Mouse (Mus musculus) v-Abl transformed pro-B cells (cell line): Measurements from ENCODE around the gene Thsd7b.
"Not testable (repeated sequence)": the region's sequence is repeated elsewhere in the genome, so short reads cannot be mapped to it uniquely, and the experiment has no call there.

Source experiments
- in situ Hi-C, 2 experiments: fragments of 400-800 bp; cut with MboI; formaldehyde crosslinking; loops; one replicate each; pipeline ENCODE4 v1.15.1; 2025; ENCODE audit not compliant: unreplicated experiment in 2 of 2

The Thsd7b gene

DNA sequence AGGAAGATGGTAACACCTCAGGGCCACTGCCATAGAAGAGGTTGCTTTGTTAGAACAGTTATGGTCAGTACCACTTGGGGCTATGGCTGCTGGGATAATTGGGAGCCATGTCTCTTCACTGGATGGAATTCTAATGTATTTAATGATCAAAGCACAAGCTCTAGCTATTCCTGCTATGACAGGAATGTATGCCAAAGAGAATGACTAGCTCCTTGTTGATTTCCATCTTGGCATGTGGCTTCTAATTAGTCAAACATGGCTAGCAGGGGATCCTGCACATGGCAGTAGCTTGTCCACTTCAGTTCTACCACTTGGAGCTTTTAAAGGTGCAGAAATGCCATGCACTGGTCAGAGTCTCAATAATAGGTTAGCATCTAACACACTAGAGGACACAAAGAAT lies 781.9 kb downstream of the Thsd7b start:
- in situ Hi-C loops = no loop called here

DNA sequence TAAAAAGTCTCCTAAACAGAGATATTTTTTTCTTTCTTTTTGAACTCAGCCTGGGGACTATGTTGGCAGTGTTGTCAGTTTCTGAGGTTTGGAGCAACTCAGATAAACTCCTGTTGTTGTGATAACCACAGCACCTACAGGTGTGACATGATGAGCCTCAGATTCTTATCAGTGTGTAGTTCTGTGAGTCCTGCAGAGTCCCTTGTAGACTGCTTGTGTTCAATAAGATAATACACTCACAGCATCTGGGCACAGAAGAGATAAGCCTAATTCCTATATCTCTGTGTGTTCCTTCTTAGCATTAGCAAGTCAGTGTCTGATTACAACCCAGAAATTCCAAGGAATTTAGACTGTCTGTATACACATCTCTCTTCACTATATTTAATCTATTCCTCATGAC lies 789.0 kb downstream of the Thsd7b start:
- in situ Hi-C loops = no loop called here

DNA sequence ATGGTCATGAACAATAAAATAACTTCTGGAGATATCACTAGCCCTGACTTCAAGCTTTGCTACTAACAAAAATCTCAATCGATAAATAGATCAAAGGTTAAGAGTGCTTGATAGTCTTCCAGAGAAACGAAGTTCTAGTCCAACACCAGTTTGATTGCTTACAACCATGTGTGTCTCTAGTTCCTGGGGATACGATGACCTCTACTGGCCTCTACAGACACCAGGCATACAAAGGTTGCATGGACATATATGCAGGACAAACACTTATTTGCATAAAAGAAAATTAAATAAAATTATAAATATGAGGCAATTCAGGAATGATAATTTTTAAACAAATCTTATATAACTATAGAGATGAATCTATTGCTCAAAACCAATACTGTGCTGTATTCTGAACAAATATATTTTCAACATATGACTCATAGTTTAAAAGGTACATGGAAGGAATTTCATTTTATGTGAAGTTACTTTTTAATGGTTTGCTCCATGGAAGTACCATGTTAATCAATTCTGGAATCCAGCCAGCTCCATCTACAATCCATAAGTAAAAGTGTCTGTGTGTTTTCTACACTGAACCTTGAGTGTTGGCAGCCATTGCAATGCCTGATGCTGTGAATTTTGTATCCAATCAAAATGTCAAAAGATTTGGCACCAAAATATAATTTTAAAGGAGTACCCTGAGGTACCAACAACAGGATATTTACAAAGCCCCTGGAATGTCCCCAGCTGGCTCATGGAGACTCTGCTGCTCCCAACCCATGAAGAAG lies 793.3 kb downstream of the Thsd7b start:
- in situ Hi-C loops = no loop called here

- in situ Hi-C loops = no loop called here
These were observed 810.7 kb downstream of the Thsd7b start for GRCm38 (mm10) chr1:130083788-130084187.

- in situ Hi-C loops = no loop called here
These were observed 812.1 kb downstream of the Thsd7b start for GRCm38 (mm10) chr1:130085207-130085606.

GRCm38 (mm10) chr1:130085910-130086309 lies 812.8 kb downstream of the Thsd7b start:
- in situ Hi-C loops = no loop called here

DNA sequence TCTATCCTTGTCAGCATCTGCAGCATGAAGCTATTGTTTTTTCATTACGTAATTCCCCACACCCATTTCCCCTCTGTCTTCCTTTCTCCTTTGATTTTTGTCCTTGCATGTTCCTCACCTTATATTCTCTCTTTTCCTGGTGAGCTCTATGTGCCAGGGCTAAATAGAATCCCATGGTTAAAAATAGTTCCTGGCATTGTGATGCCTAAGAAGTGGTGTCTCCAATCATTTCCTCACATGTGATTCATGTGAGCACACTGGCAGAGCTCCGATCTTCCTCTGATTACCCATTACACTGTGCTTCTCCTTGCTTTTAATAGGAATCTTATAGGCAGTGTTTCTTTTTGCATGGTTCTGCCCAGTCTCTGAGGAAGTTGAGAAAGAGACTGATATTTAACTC lies 826.1 kb downstream of the Thsd7b start:
- in situ Hi-C loops = no loop called here

DNA sequence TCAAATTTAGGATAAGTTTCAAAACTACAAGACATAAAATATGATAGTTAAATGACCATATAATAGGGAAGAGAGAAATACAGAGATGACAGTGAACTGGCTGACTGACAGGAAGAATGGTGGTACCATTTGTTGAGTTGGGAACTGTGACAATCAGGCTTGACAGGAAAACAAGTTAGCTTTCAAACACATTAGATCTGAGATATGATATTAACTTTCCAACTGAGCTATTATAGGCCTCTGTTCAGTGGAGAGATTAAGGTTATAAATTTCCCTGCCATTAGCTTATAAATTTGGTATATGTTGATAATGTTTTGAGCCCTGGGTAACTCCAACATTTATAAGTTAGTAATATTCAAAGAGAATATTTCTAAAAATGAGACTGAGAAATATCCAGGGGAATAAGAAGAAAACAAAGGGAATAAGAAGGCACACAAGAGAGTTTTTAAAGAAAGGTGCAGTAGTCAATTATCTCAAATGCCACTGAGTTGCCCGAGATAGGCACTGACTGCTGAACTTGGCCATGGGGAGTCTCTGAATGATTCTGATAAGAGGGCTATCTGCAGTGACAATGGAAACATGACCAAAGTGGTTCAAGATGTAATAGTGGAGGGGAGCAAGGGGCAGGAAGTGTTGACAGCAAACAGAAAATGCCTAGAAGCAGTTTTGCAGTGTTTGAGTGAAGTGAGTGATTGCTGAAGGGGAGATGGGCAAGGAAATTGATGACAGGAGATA lies 839.6 kb downstream of the Thsd7b start:
- in situ Hi-C loops = no loop called here

- in situ Hi-C loops = no loop called here
These were observed 840.4 kb downstream of the Thsd7b start for GRCm38 (mm10) chr1:130113549-130113948.

DNA sequence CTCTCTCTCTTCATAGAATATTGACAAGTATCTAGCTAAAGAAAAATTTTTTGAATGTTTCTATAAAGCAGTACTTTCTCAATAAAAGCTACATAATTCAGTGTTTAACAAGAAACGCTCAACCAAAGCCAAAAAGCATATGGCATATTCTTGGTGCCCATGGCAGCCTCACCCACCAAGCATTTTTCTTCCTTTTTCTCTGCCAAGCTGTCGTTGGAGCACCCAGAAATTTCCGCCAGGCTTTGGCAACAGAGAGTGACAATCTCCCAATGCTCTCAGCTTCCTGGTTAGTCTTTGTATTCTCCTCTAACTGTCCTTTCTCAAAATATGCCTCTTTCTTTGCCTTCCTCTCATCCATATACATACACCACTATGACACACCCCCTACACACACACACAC lies 857.8 kb downstream of the Thsd7b start:
- in situ Hi-C loops = no loop called here

- in situ Hi-C loops = no loop called here
These were observed 893.1 kb downstream of the Thsd7b start for GRCm38 (mm10) chr1:130166187-130166586.

DNA sequence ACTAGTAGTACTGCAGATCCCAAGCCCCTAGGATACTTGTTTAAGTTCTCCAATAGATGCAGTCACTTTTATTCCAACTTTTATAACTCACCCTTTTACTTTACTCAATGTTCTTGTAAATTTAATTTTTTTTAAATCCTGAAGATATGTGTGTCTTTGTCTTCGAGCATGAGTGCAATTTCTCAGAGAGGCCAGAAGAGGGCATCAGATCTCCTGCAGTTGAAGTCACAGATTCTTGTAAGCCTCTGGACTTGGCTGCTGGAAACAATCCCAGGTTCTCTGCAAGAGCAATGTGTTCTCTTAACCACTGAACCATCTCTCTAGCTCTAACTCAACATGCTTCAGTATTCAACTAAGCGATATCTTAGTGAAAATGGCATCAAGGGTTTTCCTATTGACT lies 894.2 kb downstream of the Thsd7b start:
- in situ Hi-C loops = no loop called here

GRCm38 (mm10) chr1:130169875-130170274 lies 896.8 kb downstream of the Thsd7b start:
- in situ Hi-C loops = no loop called here

- in situ Hi-C loops = no loop called here
These were observed 897.2 kb downstream of the Thsd7b start for GRCm38 (mm10) chr1:130170290-130170689.

DNA sequence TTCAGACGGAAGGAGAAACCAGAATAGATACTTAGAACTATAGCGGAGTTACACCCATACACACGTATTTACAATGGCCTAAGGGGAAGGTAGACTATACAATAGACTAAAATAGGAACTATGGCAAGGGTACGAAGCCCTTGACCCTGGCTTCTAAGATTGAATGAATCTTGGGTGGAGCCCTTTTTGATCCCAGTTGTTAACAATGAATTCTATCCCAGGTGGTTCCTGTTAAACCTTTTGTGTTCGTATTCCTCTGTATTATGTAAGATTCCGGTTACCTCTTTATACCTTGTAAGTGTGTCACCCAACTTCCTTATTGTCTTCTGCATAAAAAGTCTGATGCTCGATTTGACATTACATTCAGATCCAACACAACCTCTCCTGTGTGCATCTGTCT lies 913.7 kb downstream of the Thsd7b start:
- in situ Hi-C loops = not testable (repeated sequence)

- in situ Hi-C loops = no loop called here
These were observed 919.3 kb downstream of the Thsd7b start for GRCm38 (mm10) chr1:130192190-130193028.

DNA sequence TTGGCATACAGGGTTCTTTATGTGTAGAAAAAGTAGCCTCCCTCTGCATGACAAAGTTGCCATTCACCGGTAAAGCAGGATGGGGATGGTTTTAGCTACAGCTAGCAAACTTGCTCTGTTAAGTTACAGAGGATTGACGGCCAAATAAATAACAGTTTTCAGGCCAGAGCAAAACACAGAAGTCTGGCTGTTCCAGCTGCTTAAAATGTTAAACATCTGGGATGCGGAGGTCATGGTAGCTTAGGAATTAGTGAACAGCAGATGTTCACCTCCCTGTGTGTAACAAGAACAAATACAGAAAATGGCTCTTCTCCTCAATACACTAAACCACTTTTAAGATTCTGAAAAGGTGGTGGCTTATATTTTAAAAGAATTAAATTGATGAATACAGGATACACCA lies 944.3 kb downstream of the Thsd7b start:
- in situ Hi-C loops = no loop called here

DNA sequence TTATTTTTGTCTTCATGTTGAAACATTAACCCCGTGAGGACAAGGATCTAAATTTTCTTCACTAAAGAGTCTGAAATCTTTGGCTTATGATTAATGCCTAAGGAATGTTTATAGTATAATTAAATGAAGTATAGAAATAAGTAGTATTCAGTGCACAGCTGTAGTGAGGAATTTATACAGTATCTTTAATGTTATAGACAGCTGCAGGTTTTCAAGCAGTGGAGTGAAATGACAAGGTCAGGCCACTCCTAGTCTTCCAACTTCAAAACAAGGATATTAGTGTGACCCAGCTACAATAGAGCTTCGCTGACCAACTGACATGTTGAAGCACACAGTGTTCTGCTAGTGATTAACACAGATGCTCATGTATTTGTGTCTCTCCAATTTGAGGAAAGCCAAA lies 949.8 kb downstream of the Thsd7b start:
- in situ Hi-C loops = no loop called here

DNA sequence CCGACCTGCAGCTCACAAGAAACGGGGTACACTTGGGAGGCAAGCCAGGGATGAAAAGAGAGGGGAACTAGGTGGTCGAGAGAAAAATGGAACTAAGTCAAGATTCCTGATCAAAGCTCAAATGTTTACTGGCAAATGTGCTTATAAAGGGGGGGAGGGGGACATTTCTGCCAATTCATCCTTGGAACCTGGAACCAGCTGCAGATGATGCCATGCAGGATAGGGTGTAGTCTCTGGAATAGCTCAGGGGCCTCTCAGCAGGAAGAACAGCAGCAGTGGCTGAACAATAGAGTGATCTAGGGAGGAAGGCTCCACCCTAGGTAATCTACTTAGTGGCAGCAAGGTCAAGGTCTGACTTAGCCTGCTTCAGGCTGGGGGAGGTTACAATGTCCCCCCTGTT lies 972.5 kb downstream of the Thsd7b start:
- in situ Hi-C loops = no loop called here

- in situ Hi-C loops = not testable (repeated sequence)
These were observed 973.2 kb downstream of the Thsd7b start for GRCm38 (mm10) chr1:130246264-130246663.

DNA sequence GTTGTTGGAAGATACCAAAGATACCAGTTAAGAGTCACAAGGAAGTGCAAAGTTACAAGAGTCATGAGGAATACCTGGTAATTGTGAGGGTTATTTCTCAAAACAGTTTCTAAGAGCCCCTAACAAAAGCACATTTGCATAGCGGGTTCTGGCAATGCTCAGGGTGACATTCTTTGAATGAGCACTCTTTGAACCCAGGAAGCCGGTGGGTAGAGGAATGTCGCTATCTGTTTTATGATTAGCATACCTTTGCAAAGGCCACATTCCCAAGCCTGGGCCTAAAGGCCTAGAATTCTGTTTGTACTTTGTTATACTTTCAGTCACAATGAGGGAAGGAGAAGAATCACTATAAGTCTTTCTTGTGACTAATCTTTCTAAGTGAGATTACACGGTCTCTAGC lies 973.8 kb downstream of the Thsd7b start:
- in situ Hi-C loops = not testable (repeated sequence)
